In genomic region chr1:189342416-189343104, GRCm38 (mm10) we compare ENCODE assay signal across 9 mouse cellular contexts. TPM values are rescaled to one million over a fixed set of nuclear protein-coding genes. Genes with fewer than 3 reads are reported as not detected.
DNase-seq lines count a peak whose midpoint lies in the region; ATAC-seq and TF ChIP-seq lines count a peak whose summit lies in the region.
"Had no signal": no experiment of that assay in that cellular context is flagged by ENCODE, and none has a peak within 500 bp of the region (broad histone marks: within the 10 kb centered on the region; RNA-seq: fewer than 3 reads in every experiment).

No protein-coding gene starts in this region.

- H3K36me3 ChIP-seq in midbrain, embryonic 15.5 days (replicated peaks), result no peaks in the 10 kb centered on the region

- DNase-seq in cerebellum, postnatal 14 days, result peak; percentile 60 to 66
- DNase-seq in cerebellum, adult 8-10 months, result no peak
- peak; percentile 16 for DNase-seq in ZHBTc4 (ENCODE audit: low read depth, low spot score)
- DNase-seq in frontal cortex, postnatal 14 days (ENCODE audit: low spot score in 2 of 2), result peak; percentile 8 to 23
- DNase-seq in left cerebral cortex, adult 2 months (ENCODE audit: extremely low spot score in 1 of 2, low spot score in 2 of 2), result peak; percentile 26 to 38
- DNase-seq in thymus, postnatal 0 days (ENCODE audit: low spot score), result no peak

- 4% methylated on average over 30 of the region's 30 CpGs for WGBS in midbrain, embryonic 15.5 days

- H3K4me2 ChIP-seq in midbrain, embryonic 15.5 days, result peak overlapping the region; percentile 82

- TF ChIP-seq CTCF in left cerebral cortex, adult 2 months (IDR thresholded peaks at IDR 0.05), result no peak

- peak; percentile 49; the same call in 1 of the 2 replicates for ATAC-seq in midbrain, embryonic 15.5 days (replicated peaks)
- ATAC-seq in CD4-positive, CD25-positive, alpha-beta regulatory T cell, adult 4 months, result no peak

- peak overlapping the region; percentile 61 for H3K9ac ChIP-seq in midbrain, embryonic 15.5 days

- no peaks in the 10 kb centered on the region for H3K9me3 ChIP-seq in midbrain, embryonic 15.5 days

- H3K4me3 ChIP-seq in left cerebral cortex, adult 2 months, result peak overlapping the region; percentile 65
- peak overlapping the region; percentile 84 for H3K4me3 ChIP-seq in midbrain, embryonic 15.5 days

- intact Hi-C loops in left cerebral cortex, adult 2 months (cut with DNase I), result loop anchor here (2.0 to 5.0 kb wide), 3 partner anchors 115 to 314 kb away; no protein-coding TSS in a partner anchor

- H3K4me1 ChIP-seq in midbrain, embryonic 15.5 days, result peaks cover 29% of the 10 kb centered on the region

- no peaks in the 10 kb centered on the region for H3K27me3 ChIP-seq in midbrain, embryonic 15.5 days (replicated peaks)

- H3K27ac ChIP-seq in left cerebral cortex, adult 2 months, result peak overlapping the region; percentile 84
- H3K27ac ChIP-seq in midbrain, embryonic 15.5 days, result peak overlapping the region; percentile 71

RNA-seq across cellular contexts. Expression of gene Kcnk2, which starts 59.5 kb away (rescaled TPM):
- total RNA-seq in left cerebral cortex, adult 2 months (2021), result 10 to 100 TPM; 57.9 to 61.5 TPM
- 22.6 and 25.3 TPM in 2 replicates for polyA plus RNA-seq in midbrain, embryonic 15.5 days (2015; fragmentation: Nextera tagmentation; extraction: Ambion mirVana)
- polyA plus RNA-seq in thymus, postnatal 0 days (2015; fragmentation: Nextera tagmentation; extraction: Ambion mirVana), result 4.6 and 5.3 TPM in 2 replicates
- not detected for polyA plus RNA-seq in CD4-positive, CD25-positive, alpha-beta regulatory T cell, adult 4 months (2017; shearing (Covaris generic))
- polyA plus RNA-seq: erythroblast, embryonic 14.5 days had no signal

Comparison
In these comparisons a context has a peak if more than half of its experiments do, and no peak if none do; other contexts are left out.
1. DNase-seq: peak in cerebellum, postnatal 14 days (2 of 2), ZHBTc4 (single experiment), frontal cortex, postnatal 14 days (2 of 2) and left cerebral cortex, adult 2 months (2 of 2); none in cerebellum, adult 8-10 months (single experiment) and thymus, postnatal 0 days (single experiment).